Mouse (Mus musculus): ENCODE results near the gene Ttc6.

Ttc6 gene

GRCm38 (mm10) chr12:57563909-57564308, at the start of gene Ttc6:
Gene Ttc6, plus strand, starts transcription at chr12:57564113.
- DNase-seq = no peak

DNA sequence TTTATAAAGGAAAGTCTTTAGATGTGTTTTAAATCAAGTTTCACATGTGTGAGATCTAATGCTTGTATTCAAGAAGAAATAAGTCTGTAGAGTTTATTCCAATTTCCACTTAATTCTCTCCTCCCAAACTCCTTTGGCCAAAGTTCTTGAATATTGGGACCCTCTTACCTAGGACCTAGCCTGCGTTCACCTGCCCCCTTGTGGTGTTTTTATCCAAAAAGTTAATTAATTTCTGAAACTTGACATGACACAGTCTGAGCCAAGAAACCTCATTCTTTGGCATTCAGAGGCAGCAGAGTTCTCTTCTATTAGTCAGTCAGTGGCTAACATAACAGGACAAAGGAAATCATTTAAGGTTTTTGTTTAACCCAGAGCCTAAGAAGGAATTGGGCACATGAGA, 49.4 kb upstream of the Ttc6 start:
- no peak for DNase-seq

DNA sequence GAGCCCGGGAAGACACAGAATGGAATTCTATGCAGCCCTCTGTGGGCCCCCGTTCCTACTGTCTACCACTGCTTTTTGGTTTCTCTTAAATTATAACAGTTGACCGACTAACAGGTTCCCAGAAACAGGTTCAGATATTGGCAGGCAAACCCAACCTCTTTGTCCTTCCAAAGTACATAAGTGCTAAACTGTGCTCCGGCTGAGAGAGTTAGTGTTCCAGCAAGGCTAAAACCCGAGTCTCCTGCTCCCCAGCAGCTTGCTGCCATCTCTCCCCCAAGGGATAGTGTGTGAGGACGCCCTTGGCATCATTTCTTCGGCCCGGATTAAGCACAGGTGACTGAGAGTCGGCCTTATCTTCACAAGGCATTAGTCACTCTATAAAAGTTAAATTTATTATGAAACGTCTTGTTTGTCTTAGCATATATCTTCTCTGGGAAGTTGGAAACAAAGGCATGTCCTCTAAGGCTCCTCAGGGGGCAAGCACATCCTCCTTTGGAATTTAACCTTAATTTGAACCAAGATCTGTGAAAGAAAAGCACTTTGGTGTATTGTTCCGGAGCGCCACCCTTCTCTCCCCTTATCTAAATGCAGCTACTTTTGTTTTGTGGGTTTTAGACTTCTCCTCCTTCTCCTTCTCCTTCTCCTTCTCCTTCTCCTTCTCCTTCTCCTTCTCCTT, 48.1 kb upstream of the Ttc6 start:
- DNase-seq = no peak

DNA sequence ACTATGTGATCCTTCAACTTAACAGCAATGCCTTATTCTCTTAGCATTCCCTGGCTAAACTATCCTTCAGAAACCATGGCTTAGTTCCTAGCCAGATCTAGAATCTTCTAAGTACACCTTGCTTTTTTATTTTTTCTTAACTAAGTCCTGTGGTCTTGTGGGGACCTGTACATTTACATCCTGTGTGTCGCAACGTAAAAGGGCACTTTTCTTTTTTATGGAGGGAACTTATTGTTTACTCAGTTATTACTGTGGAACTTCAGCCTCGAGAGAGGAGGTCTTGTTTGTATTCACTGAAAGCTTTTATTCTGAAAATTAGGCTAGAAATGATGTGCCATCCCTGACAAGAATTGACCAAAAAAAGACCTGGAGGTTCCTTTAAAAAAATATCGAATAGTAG, 35.6 kb upstream of the Ttc6 start:
- DNase-seq = no peak

DNA sequence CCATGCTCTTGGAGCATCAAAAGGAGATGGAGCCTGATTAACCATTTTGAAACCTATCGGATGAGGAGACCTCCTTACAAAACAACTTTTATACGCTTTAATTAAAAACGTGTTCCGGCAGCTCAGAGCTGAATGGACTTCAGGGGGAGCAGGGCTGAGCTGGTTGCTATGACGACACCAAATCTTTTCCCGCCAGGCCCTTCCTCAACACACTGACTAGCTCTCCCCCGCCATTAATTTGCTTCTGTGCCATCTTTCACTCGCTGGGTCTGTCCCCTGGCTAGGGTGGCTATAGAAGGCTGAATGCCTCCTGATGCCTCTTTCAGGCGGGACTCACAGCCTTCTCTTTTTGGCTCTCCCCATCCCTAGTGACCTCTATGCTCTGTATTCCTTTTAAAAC, 33.4 kb upstream of the Ttc6 start:
- no peak for DNase-seq

- DNase-seq = no peak
Observed at GRCm38 (mm10) chr12:57534517-57534878, 29.4 kb upstream of the Ttc6 start.

- DNase-seq = peak in 1 of 2 experiments; percentile 37
Observed at GRCm38 (mm10) chr12:57534879-57535611, 28.9 kb upstream of the Ttc6 start.

DNA sequence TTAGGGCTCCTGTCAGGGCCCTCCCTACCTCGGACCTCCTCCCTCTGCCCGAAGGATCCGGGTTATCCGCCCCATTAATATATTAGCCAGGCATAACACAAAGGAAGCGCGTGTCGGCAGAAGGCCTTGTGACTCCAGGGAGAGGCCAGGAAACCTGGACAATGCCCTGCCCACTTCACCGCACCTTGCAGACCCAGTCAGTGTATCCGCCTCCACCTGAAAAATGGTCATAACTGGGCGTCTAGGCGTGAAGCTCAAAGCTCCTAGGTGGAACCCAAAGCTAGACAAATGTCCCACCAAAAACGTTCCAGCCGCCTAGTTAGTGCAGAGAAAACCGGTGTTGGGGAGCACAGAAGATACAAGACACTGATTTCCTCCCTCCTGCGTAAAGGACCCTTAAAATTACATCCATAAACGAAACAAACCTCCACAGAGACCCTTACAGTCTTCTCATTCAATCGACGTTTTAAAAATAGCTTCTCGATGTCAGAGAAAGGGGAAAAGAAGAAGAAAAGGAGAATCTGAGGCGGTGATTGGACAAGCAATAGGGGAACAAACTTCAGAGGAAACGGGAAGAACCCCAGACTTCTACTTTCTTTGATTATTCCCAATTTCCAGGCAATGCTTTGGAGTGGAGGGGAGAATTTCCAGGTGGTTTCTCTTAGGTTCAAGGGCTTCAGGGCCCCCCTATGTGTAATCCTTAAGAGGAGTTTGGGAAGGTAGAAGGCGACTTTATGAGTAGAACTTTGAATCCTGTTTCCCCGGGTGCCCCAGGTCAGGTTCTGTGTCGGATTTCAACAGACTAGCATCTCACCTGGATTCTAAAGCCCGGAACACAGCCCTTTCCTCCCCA, 27.6 kb upstream of the Ttc6 start:
- DNase-seq = no peak

DNA sequence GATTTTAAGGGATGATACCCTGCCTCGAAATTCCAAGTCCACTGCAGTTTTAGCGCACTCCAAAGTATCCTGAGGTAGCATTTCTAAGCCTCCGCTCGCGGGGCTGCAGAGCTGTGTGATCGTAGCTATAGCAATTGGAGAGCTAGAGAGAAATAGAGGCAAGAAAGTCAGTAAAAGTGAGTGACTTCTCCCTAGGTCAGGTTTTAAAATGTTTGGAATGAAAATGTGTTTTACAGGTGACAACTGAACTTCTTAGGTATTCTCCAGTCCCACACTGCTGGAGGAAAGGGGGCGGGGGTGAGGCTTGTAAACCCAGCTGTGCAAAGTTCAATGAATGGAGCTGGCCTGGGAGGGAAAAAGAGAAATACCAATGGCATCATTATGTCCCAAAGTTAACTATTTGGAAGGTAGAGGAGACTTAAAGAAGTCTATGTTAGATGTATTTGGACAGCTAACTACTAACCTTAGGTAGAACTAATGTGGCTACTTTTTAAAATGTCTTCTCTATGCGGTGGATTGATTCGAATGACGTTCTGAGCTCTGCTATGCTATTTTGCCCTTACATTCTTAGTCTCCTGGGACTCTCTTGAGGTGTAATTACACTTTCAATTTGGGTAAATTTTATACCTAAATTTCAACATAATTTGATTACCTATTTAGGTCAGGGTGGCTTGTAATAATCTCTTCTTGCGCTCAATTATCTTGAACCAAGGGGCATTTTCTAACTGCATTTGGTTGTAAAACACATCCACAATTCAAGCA, 26.8 kb upstream of the Ttc6 start:
- no peak for DNase-seq

DNA sequence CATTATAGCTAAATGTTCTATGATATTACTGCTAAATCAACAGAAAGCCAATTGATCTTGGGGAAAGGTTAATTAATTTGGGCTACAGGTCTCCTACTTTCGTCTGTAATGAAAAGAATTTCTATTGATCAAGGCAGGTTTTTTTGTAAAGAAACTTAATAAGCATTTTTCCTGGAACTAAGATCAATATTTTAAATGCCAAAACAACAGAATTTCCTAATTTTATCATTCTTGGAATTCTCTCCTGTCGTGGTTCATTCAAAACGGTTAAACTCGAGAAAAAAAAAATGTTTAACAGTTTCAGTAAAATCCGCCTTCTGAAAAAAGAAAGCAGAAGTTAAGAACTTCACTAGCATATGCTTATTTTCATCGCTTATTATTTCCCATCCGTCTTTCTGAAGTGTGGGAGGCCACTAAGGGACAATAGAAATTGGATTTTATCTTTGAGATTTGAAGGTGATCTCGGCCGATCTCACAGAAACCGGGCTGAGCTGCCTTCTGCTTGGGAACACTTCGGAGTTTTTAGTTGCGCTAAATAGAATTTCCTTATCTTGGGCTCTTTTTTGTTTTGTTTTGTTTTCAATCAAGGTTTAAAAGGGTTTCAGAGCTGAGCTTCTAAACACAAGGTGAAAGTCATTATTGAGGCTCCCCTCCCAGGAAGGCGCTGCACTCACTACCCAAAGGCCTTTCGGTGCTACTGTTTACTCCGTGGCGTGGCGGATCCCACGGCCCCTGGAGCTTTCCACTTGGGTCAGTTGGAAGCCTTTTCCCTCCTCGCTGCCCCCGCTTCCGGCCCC, 25.9 kb upstream of the Ttc6 start:
- no peak for DNase-seq

GRCm38 (mm10) chr12:57538588-57539550, 25.0 kb upstream of the Ttc6 start:
- DNase-seq = peak in 1 of 2 experiments; percentile 46

DNA sequence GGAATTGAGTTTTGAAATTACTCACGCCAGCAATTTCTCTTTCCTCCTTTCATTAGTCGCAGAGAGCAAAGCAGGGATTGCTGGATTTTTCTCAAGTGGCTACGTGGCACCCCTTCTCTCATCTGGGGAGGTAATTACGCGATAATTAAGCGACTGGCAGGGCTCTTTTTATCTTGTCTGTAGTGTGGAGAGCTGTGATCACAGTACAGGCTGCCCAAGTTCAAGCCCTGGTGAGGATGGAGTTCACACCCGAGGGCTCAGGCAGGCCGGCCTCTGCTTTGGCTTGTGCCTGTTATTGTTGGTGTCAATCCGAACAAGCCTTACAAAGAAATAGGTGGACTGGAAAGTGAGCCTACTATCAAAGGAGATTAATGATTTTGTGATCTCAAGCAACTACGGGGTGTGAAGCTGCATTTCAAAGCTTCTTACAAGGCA, 24.3 kb upstream of the Ttc6 start:
- DNase-seq = no peak

DNA sequence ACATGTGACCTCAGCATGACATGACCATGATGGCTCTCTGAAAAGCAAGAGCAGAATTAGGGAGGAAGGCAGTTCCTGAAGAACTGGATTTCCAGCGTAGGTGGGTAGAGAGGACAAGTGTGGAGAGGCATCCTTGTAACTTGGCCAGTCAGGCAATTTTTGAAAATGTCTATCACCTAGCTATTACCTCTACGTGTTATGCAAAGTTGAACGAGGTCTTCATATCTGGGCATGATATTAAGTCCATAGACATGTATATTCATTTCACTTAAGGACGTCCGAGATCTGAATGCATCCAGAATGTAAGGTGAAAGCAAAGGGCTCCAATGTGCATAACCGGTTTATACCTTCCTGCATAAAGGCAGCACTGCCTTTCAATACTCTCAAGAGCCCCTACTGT, 22.8 kb upstream of the Ttc6 start:
- no peak for DNase-seq

- no peak for DNase-seq
Observed at GRCm38 (mm10) chr12:57541931-57542745, 21.8 kb upstream of the Ttc6 start.

GRCm38 (mm10) chr12:57542746-57543626, 20.9 kb upstream of the Ttc6 start:
- DNase-seq = no peak

DNA sequence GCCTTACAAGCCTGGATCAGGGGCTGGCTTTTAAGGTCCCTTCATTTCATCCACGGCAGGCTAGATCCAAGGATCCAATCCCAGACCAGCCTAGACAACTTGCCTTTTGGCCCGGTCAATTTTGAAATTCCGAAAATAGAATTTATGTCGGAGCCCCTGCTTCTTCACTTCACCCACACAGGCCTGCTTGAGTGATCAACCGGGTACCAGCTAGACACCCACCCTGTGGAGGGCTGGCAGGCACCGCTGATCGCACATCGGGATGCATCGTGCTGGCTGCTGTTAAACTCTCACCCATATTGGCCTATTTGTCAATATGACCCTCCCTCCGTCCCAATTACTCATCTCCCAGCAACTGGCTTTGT, 20.3 kb upstream of the Ttc6 start:
- no peak for DNase-seq

DNA sequence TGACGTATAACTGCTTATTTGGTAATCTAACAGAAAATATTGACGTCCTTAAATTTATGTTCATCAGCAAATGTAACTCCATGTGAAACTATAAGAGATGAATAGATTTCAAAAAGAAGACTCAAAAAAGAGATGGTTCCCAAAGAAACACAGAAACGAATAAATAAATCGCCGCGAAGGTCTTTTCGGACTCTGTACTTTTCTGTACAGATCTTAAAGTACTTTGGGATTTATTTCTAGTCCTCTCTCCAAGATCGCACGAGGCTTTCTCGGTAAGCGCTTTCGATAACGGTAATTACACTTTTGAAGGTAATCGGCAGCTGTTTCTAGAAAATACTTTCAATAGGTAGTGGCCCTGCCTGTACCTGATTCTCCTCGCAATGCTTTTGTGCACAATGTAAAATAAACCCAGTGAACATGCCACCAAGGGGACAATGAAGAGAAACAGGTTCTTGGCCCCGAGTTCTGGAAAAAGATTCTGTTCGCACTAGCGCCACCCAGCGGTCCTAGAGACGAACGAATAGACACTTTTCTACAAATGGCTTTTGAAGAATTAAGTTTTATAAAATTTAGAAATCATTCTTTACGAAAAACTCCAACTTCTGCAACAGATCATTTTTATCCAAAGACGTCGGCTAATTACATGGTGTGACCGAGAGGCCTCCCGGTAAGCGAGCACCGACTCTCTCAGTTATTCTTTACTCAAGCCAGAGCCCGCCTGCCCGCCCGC, 19.1 kb upstream of the Ttc6 start:
- peak; percentile 61 to 79 for DNase-seq
